Mouse (Mus musculus) urinary bladder, adult 18-20 months (tissue): Measurements from ENCODE around the gene Nrip3.

Experiments
- DNase-seq, 2 experiments: peaks; one replicate each; pipeline ENCODE4 v3.0.0; 2022; ENCODE audit warnings: low spot score in 2 of 2, mixed read lengths in 2 of 2

Gene Nrip3

DNA sequence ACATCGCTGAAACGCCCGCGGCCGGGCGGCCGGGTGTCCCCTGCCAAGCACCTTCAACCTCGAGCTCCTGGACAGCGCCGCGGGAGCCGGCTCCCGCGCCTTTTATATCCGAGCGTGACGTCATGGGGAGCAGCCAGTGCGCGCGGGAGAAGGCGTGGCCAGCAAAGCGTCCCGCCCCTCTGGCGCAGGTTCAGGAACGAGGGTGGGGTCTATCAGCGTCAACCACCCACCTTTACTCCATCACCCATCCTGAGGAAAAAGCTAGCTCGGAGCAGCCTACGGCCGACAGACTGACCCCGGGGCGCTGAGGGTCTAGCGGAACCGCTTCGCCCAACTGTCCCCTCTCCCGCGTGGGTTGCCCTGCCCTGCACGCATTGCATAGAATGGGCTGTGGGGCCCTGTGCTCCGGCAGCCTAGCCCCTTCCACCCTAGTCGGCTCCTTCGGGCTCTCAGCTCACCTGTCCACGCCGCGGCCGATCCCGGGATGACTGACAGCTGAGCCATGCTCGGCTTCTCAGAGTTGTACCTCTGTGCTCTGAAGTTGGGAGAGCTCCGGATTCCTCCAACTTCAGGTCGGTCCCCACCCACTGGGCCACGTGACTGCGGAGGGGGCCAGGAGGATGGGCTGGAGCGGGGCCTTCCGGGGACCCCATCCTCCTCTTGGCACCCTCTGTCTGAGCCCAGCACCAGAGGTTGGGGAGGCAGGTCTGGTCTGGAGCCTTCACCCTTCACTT, at the start of gene Nrip3:
Gene Nrip3, minus strand, starts transcription at position 556 of the 734 bp plus-strand sequence.
- peak; percentile 41 to 64 for DNase-seq

DNA sequence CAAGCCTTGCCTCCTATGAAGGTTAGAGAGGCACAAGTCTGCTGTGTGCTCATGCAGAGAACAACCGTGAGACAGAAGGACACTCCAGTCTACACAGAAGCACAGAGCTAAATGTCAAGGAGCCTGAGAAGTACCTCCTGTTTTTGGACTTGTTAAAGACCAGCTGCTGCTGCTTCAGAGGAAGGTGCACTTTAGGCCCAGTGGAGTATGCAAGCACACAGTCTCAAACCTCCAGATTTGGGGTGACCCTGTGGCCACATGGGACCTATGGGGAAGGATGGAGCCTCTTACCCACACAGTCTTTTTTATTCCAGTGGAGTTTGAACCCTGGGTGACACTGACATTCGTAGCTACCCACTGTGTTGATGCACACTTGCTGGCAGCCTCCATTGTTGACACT, 49.6 kb upstream of the Nrip3 start:
- no peak for DNase-seq

DNA sequence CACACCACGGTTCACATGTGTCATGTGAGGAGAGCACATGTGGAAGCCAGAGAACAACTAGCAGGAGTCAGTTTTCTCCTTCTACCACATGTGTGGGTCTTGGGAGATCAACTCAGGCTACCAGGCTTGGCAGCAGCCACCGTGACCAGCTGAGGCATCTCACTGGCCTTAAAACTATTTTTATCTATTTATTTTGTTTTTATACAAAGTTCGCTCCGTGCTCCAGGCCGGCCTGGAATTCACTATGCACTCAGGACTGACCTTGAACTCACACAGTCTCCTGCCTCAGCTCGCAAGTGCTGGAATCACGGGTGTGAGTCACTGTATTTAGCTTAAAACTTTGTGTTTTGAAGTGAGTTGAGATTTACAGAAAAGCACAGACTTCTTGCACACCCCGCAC, 45.1 kb upstream of the Nrip3 start:
- DNase-seq: no peak

DNA sequence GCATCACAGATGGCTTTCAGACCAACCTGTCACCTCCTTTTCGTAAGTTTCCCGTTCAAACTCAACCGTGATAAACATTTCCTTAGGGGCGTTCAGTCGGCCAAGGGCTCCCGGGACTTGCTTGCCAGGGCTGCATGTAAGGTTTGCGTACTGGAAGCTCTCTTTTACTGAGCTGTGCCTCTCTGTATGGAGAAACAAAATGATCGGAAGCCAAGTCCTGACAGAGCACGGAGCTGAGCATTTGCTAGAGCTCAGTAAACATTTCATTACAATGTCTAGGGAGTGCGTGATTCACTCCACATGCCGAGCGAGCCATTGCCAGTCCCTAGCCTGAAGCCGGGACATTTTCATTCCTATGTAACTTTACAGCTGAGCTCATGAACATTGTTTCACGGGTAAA, 43.5 kb upstream of the Nrip3 start:
- no peak for DNase-seq

DNA sequence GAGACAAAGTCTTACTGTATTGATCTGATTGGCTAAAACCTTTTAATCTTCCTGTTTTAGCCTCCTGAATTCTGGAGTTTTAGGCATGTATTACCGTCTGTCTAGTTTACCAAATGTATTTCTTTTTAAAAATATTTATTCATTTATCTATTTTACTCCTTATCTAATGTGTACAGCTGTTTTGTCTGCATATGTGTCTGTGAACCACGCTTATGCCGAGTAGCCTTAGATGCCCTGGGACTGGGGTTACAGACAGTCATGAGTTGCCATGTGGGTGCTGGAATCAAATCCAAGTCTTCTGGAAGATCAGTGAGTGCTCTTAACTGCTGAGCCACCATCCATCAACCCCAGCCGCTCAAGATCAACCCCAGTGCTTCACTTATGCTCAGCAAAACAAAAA, 36.8 kb upstream of the Nrip3 start:
- no peak for DNase-seq

DNA sequence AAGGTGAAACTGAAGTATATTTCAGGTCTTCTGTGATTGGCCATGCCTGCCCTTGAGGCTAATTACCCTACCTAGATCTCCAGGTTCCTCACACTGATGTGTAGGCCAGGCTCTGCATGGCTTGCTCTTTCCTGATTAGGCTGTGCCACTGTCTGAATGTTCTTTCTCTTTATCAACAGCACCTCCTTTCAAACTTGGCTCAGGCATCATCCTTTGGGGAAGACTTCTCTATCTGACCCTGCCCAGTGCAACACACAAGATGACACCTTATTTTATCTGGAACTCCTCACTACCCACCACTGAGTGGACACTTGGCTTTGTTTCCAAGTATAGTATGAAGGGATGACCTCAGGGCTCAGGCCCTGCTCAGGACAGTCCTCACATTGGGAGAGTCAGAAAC, 36.1 kb upstream of the Nrip3 start:
- DNase-seq: no peak

DNA sequence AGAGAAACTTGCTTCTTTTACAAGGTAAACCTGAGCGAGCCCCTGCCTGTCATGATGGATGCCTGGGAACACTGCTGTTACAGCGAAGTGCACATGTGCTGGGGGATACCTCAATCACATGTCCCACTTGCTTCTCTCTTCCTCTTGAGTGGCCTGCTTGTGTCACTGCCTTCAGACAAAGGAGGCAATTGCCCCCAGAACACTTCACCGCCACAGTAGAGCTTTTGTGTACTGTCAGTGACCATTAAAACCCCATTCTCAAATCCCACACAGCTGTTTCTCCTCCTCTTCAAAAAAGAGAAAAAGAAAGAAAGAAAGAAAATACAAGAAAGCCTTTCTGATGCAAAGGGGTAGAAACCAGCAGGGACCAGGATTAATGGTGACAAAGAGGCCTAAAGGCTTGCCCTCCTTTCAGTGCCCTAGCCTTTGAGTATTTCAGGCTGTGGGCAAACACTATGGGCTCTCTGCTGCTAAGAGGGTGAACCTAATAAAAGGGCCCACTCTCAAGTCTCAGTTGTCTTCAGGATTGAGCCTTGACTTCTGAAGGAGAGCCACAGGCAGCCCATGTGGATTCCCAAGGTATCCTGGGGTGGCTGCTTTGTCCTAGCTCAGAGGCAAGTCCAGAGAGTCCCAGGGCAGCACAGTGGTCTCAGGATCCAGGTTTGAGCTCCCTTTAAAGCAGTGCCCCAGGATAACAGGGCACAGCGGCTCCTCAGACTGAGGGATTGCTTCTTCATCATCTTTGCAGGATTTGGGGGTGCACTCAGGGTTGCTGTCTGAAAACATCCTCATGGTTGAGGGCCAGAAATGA, 31.7 kb upstream of the Nrip3 start:
- no peak for DNase-seq

DNA sequence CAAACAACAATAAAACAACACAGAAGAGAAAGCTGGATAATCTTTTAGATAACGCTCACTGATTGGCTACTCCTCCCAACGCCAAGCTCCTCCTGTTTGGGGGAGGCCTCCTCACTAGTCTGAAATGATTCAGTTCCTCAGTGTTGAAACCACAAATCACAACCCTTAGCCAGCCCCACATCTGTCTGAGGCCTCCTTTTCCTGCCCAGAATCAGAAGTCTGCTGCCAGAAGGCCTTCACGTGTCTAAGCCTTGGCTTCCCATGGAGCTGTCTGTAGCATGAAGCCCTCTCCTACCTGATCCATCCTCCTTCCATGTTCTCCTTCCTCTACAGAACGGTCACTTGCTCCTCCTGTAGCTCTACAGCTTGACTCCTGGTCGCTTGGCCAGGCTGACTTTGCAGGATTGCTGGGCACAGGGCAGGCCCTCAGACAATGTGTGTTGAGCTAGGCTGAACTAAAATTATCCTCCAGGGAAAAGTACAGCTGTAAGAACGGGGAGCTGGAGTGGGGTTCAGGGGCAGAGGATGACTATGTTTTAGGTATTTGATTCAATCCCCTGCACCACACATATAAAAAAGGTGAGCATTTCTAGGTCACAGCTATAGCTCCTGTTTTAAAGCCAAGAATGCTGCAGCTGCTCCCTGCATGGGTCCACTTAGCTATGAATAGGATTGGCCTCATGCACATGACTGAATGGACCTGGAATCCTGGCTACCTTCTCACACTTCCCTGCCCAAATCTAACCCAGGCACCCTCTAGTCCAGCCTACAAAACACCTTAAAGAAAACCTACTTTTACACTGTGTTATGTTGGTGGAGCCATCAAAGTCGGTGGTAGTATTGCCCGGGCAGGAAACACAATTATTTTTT, 26.0 kb upstream of the Nrip3 start:
- DNase-seq: no peak

DNA sequence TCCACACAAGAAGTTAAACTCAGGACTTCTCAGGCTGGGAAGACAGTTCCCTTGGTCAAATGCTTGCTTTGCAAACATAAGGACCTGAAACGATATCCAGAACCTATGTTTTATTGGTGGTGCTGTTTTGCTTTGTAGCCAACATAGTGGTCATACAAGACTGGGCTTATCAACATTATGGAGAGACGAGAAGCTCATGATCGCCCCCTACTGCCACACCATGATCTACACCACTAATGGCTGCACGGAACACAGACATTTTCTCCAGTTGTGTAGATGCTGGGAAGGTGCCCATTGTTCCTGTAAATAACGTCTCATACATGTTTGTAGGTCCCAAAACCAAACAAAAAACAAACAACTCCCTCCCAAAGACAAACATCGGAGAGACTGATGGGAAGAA, 23.0 kb upstream of the Nrip3 start:
- no peak for DNase-seq

DNA sequence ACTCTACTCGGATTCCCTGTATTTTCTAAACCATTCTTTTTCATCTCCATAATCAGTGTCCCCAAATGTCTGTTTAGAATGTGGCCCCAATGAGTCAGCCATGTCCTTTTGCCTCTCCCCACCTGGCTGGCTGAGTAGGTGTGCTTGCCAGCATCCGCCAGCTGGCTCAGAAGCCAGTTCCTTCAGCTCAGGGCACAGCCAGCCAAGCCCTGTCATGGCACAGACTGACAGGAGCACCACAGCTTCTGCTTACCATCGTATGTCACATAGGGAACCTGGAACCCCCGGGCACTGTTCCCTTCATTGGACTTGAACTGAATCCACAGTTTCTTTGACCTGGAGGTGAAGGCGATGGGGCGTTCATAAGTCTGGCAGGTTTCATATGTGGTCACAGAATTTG, 22.5 kb upstream of the Nrip3 start:
- no peak for DNase-seq

DNA sequence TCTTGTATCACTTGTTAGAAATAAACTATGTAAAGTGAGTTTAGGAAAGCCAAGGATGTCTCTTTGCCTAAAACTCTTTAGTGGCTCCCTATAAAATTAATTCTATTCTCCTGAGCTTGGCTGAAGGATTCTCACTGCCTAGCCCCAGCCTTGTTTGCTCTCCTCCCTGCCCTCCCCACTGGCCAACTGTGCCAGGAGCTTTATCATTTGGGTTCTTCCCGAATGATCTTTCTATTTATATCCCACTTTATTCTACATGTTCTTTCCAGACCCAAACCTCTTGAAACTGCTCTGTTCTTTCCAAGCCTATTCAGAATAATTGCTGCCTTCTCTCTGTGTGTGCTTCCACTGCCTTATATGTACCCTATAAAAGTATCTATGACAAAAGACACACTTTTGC, 21.7 kb upstream of the Nrip3 start:
- DNase-seq: no peak

DNA sequence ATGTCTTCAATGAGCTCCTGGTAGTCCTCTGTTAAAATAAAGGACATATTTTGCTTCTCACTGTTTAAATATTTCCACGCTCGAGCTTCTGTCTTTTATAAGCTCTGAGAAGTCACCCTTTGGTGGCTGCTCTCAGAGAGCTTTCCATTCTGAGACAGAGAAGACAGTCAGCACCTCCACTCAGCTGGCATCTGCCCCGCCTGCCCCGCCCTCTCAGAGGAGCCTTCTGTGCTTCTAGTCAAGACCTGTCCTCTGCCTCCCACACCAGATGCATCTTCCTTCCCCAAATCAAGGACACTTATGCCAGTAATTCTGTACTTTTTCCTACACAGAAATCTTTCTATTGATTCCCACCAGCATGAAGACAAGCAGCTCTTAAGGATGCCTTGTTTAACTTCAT, 18.8 kb upstream of the Nrip3 start:
- no peak for DNase-seq

DNA sequence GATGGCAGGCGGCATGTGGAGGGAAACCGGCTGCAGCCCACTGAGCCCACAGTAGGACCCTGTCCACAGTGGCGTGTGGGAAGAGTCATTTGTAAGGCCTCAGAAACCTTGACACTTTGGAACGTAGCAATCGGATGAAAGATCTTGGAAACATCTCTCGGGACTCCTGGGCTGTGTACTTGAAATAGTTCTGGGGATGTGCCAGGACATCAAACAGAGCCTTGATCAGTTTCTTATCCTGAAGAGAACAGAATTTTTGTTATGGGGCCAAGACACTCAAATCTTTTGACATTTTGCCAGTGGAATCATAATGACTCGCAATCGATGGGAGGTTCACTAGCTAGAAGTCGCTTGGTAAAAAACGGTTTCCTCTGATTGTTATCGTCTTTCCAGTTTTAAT, 17.3 kb upstream of the Nrip3 start:
- DNase-seq: no peak

DNA sequence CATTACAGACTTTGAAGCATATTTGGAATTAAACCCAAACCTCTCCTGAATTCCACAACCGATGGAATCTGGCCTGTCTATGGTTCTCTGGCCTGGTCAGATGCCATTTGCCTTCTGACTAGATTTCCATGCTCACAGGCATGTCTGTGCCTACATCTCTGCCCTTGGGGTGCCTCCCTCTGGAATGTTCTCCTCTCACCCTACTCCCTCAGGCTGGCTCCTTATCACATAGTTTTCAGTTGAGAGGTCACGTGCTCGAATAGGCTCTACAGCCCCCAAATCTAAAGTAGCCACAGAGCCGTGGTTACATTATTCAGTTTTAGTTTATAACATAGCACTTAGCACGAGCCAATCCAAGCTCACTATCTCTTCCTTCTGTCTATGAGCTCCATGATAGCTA, 13.7 kb upstream of the Nrip3 start:
- DNase-seq: no peak

DNA sequence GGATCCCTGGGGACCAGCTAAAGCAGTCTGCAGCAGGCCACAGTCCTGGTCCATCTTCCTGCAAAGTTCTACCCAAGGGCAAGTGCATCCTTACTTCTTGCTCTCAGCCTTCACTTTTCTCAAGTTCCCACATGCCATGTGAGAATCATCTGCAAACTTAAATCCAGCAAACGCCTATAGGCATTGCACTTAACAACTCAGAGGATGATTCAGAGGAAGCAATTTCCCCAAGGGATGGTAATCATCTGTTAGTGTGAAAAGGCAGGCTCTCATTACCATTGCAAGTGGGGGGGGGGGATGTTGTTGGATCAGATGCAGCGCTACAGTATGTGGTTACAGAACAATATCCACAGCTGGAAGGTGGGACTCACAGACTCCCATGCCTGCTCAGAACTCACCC, 12.7 kb upstream of the Nrip3 start:
- no peak for DNase-seq

DNA sequence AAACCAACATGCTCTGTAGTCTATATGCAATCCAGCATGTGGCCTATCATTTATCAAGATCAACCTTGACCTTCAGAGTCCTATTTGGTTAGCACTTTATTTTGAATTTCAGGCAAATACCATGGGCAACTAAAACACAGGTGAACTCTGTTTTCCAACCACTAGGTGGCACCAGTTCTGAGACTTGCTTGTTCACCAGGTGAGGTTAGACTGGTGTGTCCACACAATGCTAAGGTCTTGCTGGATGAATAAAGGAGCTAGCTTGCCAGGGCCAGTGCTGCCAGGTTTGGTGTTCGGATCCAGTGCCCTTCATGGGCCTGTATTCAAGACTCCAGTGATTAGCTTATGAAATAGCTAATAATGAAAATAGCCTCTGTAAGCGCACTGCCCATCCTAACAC, 10.9 kb upstream of the Nrip3 start:
- DNase-seq: peak; percentile 21 to 27

DNA sequence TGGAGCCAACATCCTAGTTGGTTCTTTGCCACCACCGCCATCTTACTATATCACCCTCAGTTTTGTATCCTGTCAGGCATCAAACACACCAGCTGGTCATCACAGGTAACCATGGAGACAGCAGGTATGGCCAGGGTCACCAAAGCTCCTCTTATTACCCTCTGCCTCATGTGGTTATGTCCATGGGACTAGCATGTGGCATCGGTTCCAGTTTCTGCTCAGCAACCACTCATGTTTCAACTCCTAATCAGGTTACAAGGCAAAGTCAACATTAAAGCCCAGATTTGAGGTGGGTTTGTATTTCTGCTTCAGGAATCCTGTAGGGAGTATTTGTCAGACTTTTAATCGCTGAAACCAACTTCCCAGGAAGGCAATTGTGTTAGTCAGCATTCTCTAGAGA, 9.0 kb upstream of the Nrip3 start:
- DNase-seq: no peak

DNA sequence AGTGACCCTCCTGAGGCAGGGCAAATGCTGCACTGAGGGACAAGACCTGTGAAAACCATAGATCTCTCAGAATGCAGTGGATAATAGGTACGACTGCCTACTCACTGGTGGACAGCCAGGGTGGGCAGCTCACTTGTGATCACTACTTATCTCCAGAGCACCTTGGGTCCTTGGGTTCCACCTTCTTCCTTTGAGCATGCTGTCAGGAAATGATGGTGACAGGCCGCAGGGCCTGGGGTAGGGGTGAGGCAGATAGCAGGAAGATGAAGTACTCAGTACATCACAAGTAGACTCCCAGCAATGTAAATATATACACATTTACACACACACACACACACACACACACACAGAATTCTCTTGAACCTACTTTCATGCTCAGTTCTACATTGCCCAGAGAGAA, 6.0 kb upstream of the Nrip3 start:
- no peak for DNase-seq

DNA sequence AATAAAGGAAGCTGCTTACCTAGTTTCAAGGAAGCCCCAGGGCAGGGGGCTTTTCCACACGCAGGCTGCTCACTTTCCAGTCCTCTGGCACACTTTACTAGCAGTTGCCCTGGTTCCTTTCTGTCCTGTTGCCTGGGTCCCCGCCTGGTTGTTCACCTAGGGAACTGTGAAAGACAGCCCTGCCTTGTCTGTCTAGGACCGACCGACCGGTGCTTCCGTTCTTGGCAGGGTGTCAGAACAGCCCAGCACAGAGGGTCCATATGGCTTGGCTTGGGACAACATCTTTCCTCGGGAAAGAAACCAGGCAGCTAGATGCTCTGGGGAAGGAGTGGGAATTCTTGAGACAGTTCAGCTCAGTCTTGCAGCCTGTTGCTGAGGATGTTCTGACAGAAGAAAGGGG, 1.5 kb upstream of the Nrip3 start:
- no peak for DNase-seq

DNA sequence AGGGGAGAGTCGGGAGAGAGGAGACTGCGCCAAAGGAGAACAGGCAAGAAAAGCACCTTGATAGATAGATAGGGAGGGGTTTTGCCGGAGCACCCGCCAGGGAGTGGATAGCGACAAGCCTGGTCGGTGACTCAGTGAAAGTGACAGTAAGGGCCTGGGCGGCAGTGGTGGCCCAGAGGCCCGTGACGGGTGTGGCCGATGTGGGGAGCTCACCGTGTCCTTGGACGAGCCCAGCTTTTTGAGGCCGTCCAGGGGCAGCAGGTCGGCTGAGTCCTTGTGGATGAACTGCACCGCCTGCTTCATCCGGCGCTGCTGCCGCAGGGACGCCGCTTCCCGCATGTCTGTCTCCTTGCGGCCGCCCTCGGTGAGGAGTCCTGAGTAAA, 747 bp downstream of the Nrip3 start:
- peak in 1 of 2 experiments; percentile 16 for DNase-seq

DNA sequence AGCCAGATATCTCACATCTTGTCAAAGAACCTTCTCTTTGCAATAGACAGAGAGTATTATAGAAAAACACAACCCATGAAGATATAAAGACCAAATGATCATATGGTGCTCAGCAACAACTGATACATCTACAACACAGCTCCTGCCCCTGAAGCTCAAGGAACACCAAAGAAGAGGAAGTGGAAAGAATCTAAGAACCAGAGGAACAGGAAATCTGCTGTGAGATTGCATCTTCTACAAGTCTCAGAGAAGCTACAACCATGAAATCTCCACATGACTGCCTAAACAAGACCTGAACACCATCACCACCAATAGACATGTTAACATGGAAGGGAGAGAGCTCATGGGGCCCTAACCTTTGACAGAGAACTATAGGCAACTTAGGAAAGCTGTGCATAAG, 9.6 kb downstream of the Nrip3 start:
- DNase-seq: no peak

DNA sequence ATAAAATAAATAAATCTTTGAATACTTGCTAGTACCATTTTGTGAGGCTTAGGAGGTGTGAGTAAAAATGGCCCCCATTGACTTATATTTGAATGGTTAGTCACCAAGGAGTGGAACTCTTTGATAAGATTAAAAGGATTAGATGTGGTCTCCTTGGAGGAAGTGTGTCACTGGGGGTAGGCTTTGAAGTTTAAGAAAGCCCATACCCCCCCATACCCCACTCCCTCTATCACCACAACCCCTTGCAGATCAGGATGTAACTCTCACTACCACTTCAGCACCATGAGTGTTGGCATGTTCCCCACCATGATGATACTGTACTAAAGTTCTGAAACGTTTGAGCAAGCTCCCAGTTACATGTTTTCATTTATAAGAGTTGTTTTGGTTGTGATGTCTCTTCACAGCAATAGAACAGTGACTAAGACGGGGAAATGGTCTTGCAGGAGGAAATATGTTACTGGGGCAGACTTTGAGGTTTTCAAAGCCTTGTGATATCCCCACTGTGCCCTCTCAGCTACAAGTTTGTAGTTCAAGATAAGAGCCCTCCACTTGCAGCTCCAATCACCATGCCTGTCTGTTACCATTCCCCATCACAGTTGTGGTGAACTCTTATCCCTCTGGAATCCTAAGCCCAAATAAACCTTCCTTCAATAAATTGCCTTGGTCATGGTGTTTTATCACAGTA, 13.0 kb downstream of the Nrip3 start:
- no peak for DNase-seq
